Mouse (Mus musculus) midbrain, embryonic 11.5 days (tissue): ENCODE results near the gene Brk1. TPM values are rescaled to one million over a fixed set of nuclear protein-coding genes. Genes with fewer than 3 reads are reported as not detected.

Experiments used
- ATAC-seq: fragments of 200-750 bp; cut with Nextera tagmentation; 2 replicates; pipeline ENCODE4 v1.8.0; 2017; ENCODE audit warnings: moderate TSS enrichment, moderate library complexity; ENCODE audit not compliant: low FRiP score
- DNase-seq: peaks from one replicate; pipeline ENCODE4 v3.0.0; 2015; ENCODE audit warnings: low spot score; ENCODE audit errors: missing footprints
- H3K27ac ChIP-seq: fragments of 300-500 bp; sonication (generic); 2 replicates; pipeline ENCODE4 v1.5.1; 2014; ENCODE audit warnings: low read depth, low read length
- H3K27me3 ChIP-seq: fragments of 300-500 bp; sonication (generic); 2 replicates; pipeline ENCODE4 v1.6.1; 2014; ENCODE audit warnings: mild to moderate bottlenecking, low read length, moderate library complexity, mixed read lengths; ENCODE audit not compliant: control insufficient read depth, insufficient read depth
- H3K36me3 ChIP-seq: fragments of 300-500 bp; sonication (generic); 2 replicates; pipeline ENCODE4 v1.6.1; 2014; ENCODE audit warnings: mild to moderate bottlenecking, low read length, moderate library complexity, mixed read lengths; ENCODE audit not compliant: control insufficient read depth, insufficient read depth
- H3K4me1 ChIP-seq: fragments of 300-500 bp; sonication (generic); 2 replicates; pipeline ENCODE4 v1.6.1; 2014; ENCODE audit warnings: low read length; ENCODE audit not compliant: control insufficient read depth, insufficient read depth
- H3K4me2 ChIP-seq: fragments of 300-500 bp; sonication (generic); 2 replicates; pipeline ENCODE4 v1.6.1; 2014; ENCODE audit warnings: mild to moderate bottlenecking, moderate library complexity
- H3K4me3 ChIP-seq: fragments of 300-500 bp; sonication (generic); 2 replicates; pipeline ENCODE4 v1.5.1; 2014; ENCODE audit warnings: low read depth, low read length
- H3K9ac ChIP-seq: fragments of 300-500 bp; sonication (generic); 2 replicates; pipeline ENCODE4 v1.6.1; 2014; ENCODE audit warnings: low read length
- H3K9me3 ChIP-seq: fragments of 300-500 bp; sonication (generic); 2 replicates; pipeline ENCODE4 v1.6.1; 2016; ENCODE audit warnings: low read length; ENCODE audit not compliant: control insufficient read depth
- WGBS: fragments of 180-500 bp; shearing (Covaris S2); extraction: QIAGEN DNeasy Blood & Tissue Kit; methylation state at CpG from one replicate; pipeline ENCODE4 v1.1.7; 2014; 5-methylcytosine and 5-hydroxymethylcytosine counted together
- polyA plus RNA-seq: library from polyadenylated mRNA; unstranded; fragments of >200 nt; fragmentation: Nextera tagmentation; extraction: Ambion mirVana; gene quantifications from 2 replicates; pipeline ENCODE4 v1.2.1, GENCODE M21; 2014

The Brk1 gene
- polyA plus RNA-seq, 1 experiment from 2014 or later, result 232 TPM

DNA sequence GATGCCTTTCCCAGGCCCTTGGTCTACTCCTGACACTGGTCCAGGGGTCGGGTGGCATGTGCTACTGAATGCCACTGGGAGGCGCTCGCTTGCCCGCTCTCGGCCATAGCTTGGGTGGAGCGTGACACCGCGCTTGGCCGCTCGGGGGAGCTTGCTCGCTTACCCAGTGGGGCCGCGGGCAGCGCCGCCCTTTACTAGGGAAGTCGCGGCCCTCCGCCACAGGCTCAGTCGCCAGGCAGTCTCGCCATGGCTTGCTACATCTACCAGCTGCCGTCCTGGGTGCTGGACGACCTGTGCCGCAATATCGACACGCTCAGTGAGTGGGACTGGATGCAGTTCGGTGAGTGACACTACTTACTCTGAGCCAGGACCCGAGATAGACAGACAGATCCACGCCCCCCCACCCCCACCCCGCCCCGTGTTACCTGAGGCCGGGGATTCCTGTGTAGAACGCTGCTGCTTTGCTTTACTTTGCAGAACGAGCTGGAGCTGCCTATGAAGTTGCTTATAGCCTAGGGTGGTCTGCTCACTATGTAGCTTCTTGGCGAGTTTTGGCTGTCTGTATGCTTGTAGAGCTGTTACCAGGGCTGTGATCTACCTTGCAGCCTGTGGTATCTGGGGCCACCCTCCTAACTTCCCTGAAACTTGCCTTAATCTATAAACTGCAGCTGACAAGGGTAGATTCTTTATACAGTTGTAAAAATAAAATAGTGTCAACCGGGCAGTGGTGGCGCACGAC lies 33.9 kb downstream of the Brk1 start, which contains the start of gene Irak2:
Gene Irak2, plus strand, starts transcription at position 166 of the 739 bp plus-strand sequence.
- Histone ChIP-seq H3K4me3 (peak within 1 kb of the TSS; percentile 33), H3K9me3 (no peaks in the 10 kb centered on the region), H3K27me3 (no peaks in the 10 kb centered on the region), H3K36me3 (no peaks in the 10 kb centered on the region), H3K4me2 (peak within 1 kb of the TSS; percentile 56), H3K27ac (no peak within 1 kb of the TSS), H3K9ac (peak within 1 kb of the TSS; percentile 52), H3K4me1 (no peaks in the 10 kb centered on the region)
- DNase-seq (peak; percentile 98), ATAC-seq (peak; percentile 96)
- 9% methylated on average over 37 of the region's 37 CpGs for WGBS

DNA sequence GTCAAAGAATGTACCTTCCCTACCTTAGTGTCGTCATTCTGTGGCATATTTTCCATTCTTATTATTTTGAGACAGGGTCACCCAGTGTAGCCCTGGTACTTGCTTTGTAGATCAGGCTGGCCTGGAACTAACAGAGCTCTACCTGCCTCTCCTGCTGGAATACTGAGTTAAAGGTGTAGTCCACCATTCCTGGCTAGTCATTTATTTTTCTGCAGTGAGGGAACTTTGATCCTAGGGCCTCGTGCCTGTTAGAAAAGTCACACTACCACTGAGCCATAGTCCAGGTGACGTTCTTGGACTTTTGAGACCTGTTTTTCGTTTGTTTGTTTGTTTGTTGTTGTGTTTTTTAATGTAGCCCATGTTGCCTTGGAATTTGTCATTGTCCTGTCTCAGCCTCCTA lies 34.6 kb downstream of the Brk1 start:
- Histone ChIP-seq H3K27ac (no peak overlapping the region), H3K4me1 (no peaks in the 10 kb centered on the region), H3K4me3 (no peak overlapping the region), H3K4me2 (no peak overlapping the region), H3K27me3 (no peaks in the 10 kb centered on the region), H3K9me3 (no peaks in the 10 kb centered on the region), H3K36me3 (no peaks in the 10 kb centered on the region), H3K9ac (no peak overlapping the region)
- WGBS, result 83% methylated on average over 4 of the region's 4 CpGs
- DNase-seq, result no peak
- no peak for ATAC-seq

DNA sequence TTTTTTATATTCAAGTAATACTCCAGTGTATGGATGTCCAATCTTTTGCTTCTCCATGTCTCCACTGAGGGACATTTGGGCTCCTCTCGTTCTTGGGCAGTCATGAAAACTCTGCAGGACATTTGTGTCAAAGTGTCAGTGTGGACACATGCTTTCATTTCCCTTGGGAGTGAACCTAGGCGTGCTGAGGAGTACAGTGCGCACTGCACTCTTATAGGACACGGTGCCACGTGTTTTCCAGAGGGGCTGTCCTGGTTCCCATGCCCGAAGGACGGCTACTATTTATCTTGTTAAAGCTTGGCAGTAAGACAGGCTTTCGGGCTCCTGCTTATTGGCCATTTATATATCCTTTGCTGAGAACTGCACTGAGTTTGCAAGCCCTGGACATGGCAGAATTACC lies 38.0 kb downstream of the Brk1 start:
- H3K36me3 ChIP-seq, result no peaks in the 10 kb centered on the region
- H3K27ac ChIP-seq, result no peak overlapping the region
- no peak overlapping the region for H3K4me3 ChIP-seq
- ATAC-seq, result no peak
- no peaks in the 10 kb centered on the region for H3K9me3 ChIP-seq
- 86% methylated on average over 8 of the region's 8 CpGs for WGBS
- no peak overlapping the region for H3K4me2 ChIP-seq
- no peak for DNase-seq
- H3K27me3 ChIP-seq, result no peaks in the 10 kb centered on the region
- no peaks in the 10 kb centered on the region for H3K4me1 ChIP-seq
- H3K9ac ChIP-seq, result no peak overlapping the region

DNA sequence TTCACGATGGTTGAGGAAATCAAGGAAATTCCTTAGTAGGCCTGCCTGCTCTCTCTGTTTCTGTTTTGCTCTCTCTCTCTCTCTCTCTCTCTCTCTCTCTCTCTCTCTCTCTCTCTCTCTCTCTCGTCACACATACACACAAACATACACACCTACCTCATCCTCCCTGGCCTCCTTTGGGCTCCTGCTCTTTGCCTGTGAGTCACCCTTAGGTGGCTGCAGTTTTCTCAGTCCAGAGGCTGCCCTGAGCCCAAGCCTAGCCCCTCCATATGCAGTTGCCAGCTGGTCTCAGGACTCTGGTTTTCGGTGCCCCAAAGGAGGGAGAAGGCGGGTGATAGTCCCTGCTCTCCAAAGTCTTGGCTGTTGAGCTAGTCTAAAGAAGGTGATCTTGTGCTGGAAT lies 38.4 kb downstream of the Brk1 start:
- H3K27ac ChIP-seq, result no peak overlapping the region
- H3K9ac ChIP-seq, result no peak overlapping the region
- ATAC-seq (no peak), DNase-seq (no peak)
- H3K27me3 ChIP-seq, result no peaks in the 10 kb centered on the region
- no peak overlapping the region for H3K4me3 ChIP-seq
- no peaks in the 10 kb centered on the region for H3K9me3 ChIP-seq
- no peak overlapping the region for H3K4me2 ChIP-seq
- H3K4me1 ChIP-seq, result no peaks in the 10 kb centered on the region
- H3K36me3 ChIP-seq, result no peaks in the 10 kb centered on the region
- 81% methylated on average over 4 of the region's 4 CpGs for WGBS

DNA sequence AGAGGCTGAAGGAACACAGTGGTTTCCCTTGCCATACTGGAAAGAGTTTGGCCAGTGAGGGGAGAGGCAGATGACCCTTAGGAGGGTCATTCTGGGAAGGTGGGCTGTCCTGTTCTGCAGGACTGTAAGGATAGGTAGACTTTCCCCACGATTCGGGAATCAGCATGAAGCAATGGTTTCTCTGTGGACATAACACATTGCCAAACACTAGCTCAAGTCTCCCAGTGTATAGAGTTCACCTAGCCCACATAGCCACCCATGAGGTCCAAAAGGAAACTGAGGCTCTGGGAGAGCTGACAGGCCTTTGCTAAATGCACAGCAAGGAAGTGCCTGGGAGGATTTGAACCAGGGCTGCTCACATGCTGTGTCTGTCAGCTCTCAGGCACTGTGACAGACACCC lies 39.4 kb downstream of the Brk1 start:
- no peaks in the 10 kb centered on the region for H3K4me1 ChIP-seq
- 86% methylated on average over 2 of the region's 2 CpGs for WGBS
- no peak overlapping the region for H3K27ac ChIP-seq
- no peaks in the 10 kb centered on the region for H3K27me3 ChIP-seq
- H3K4me3 ChIP-seq, result no peak overlapping the region
- ATAC-seq (no peak), DNase-seq (no peak)
- no peak overlapping the region for H3K4me2 ChIP-seq
- no peaks in the 10 kb centered on the region for H3K9me3 ChIP-seq
- H3K9ac ChIP-seq, result no peak overlapping the region
- H3K36me3 ChIP-seq, result no peaks in the 10 kb centered on the region

DNA sequence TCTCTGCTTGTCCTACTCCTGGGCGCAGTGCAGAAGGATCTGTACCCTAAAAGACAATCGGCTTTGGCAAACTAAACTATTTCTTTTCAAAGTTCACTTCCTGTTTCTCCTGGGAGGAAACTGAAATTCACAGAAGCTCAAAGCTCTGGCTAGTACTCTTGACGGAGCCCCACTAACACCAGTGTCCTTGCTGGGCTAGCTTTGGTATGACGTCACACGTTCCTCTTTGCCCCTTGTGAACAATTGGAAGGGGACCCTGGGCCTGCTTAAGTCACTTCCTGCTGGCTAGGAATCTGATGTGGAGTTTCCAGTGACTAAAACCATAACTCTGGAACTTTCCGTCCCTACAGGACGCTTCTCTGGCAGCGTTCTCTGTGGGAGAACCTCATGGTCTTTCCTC lies 40.2 kb downstream of the Brk1 start:
- Histone ChIP-seq H3K4me3 (no peak overlapping the region), H3K27me3 (no peaks in the 10 kb centered on the region), H3K9me3 (no peaks in the 10 kb centered on the region), H3K9ac (no peak overlapping the region), H3K36me3 (no peaks in the 10 kb centered on the region), H3K27ac (no peak overlapping the region), H3K4me2 (no peak overlapping the region), H3K4me1 (no peaks in the 10 kb centered on the region)
- ATAC-seq, result no peak
- DNase-seq, result no peak
- WGBS, result 87% methylated on average over 8 of the region's 8 CpGs

DNA sequence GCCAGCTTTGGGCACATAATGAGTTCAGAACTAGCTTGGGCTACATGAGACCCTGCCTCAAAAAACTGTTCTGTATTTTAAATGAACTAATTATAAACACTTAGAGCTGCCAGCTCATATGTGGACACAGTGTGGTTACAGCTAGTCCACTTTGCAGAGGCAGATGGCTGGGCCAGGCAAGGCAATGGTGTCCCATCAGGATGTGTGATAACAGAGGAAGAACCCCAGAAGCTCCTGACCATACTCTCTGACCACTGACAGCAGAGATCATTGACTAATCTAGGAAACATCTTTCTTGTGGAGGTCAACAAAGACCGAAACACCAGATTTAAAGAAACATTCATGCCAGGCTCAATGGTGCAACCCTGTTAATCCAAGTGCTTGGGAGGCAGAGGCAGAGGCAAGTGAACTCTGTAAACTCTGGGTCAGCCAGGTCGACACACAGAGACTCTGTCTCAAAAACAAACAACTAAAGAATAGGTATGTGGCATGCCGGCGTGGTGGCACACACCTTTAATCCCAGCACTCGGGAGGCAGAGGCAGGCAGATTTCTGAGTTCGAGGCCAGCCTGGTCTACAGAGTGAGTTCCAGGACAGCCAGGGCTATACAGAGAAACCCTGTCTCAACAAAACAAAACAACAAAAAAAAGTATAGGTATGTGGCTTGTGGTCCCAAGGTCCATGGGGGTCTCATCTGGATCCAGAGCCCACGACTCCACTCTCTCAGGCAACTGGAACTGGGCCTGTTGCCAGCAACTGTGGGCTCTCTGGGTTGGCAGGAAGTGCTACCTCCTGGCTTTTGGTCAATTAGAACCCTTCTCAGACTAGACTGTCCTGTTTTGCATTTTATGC lies 45.0 kb downstream of the Brk1 start:
- Histone ChIP-seq H3K36me3 (no peaks in the 10 kb centered on the region), H3K4me1 (no peaks in the 10 kb centered on the region), H3K4me3 (no peak overlapping the region), H3K4me2 (no peak overlapping the region), H3K27me3 (no peaks in the 10 kb centered on the region), H3K27ac (no peak overlapping the region), H3K9me3 (no peaks in the 10 kb centered on the region), H3K9ac (no peak overlapping the region)
- ATAC-seq (no peak), DNase-seq (no peak)
- WGBS, result 83% methylated on average over 7 of the region's 7 CpGs

DNA sequence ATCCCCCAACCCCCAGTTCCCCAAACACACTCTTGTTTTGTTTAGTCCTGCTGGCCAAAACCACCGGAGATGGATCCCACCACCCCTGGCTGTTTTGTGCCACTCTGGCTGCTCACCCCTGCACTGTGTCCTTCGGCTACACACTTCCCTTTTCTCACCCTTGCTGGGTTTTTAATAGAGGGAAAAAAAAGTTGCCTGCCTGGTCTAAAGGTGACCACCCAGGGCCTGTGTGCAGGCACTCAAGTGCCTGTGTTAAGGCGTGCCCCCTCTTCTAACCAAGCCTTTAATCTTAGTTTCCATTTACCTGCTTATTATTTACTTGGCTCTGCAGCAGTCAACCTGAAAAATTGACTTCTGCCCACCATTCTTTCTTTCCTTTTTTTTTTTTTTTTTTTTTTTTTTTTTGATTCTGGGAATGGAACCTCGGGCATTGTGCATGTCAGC lies 45.6 kb downstream of the Brk1 start:
- Histone ChIP-seq H3K4me1 (no peaks in the 10 kb centered on the region), H3K4me3 (no peak overlapping the region), H3K36me3 (no peaks in the 10 kb centered on the region), H3K9me3 (no peaks in the 10 kb centered on the region), H3K9ac (no peak overlapping the region), H3K27me3 (no peaks in the 10 kb centered on the region), H3K27ac (no peak overlapping the region), H3K4me2 (no peak overlapping the region)
- 79% methylated on average over 4 of the region's 4 CpGs for WGBS
- ATAC-seq (no peak), DNase-seq (no peak)

DNA sequence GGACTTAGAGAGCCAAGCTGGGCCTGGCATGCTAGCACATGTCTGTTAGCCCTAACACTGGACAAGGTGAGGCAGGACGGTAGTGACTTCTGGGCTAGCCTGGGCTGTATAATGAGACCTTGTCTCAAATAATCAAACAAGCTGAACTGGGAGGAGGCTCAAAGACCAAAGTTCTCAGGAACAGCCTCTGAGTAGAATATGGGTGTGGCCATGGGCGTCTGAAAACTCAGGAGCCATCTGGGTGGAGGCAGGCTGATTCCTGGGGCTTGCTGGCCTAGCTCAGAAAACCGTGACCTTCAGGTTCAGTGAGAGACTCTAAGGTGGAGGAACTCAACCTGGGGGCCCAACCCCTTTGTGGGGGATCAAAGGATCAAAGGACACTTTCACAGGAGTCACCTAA lies 47.1 kb downstream of the Brk1 start:
- Histone ChIP-seq H3K4me3 (no peak overlapping the region), H3K4me1 (no peaks in the 10 kb centered on the region), H3K4me2 (no peak overlapping the region), H3K27ac (no peak overlapping the region), H3K9me3 (no peaks in the 10 kb centered on the region), H3K9ac (no peak overlapping the region), H3K36me3 (no peaks in the 10 kb centered on the region), H3K27me3 (no peaks in the 10 kb centered on the region)
- ATAC-seq (no peak), DNase-seq (no peak)
- 69% methylated on average over 3 of the region's 3 CpGs for WGBS
